Mouse (Mus musculus) intestine, embryonic 15.5 days (tissue): ENCODE data around the gene Slc37a1. TPM values are rescaled to one million over a fixed set of nuclear protein-coding genes. Genes with fewer than 3 reads are reported as not detected.

Experiments
- ATAC-seq: fragments of 200-750 bp; cut with Nextera tagmentation; 2 replicates; pipeline ENCODE4 v1.8.0; 2017; ENCODE audit warnings: moderate TSS enrichment, moderate library complexity
- H3K27ac ChIP-seq: fragments of 300-500 bp; sonication (generic); 2 replicates; pipeline ENCODE4 v1.5.1; 2015; ENCODE audit warnings: mild to moderate bottlenecking, inconsistent platforms
- H3K27me3 ChIP-seq: fragments of 300-500 bp; sonication (generic); replicated peaks from 2 replicates; pipeline ENCODE4 v1.6.1; 2015; ENCODE audit warnings: inconsistent platforms
- H3K36me3 ChIP-seq: fragments of 300-500 bp; sonication (generic); 2 replicates; pipeline ENCODE4 v1.6.1; 2015; ENCODE audit warnings: inconsistent platforms
- H3K4me1 ChIP-seq: fragments of 300-500 bp; sonication (generic); replicated peaks from 2 replicates; pipeline ENCODE4 v1.6.1; 2015; ENCODE audit warnings: inconsistent platforms
- H3K4me2 ChIP-seq: fragments of 300-500 bp; sonication (generic); replicated peaks from 2 replicates; pipeline ENCODE4 v1.6.1; 2015; ENCODE audit warnings: mild to moderate bottlenecking, inconsistent platforms
- H3K4me3 ChIP-seq: fragments of 300-500 bp; sonication (generic); replicated peaks from 2 replicates; pipeline ENCODE4 v1.5.1; 2015; ENCODE audit warnings: inconsistent platforms
- H3K9ac ChIP-seq: fragments of 300-500 bp; sonication (generic); 2 replicates; pipeline ENCODE4 v1.6.1; 2015; ENCODE audit warnings: inconsistent platforms
- H3K9me3 ChIP-seq: fragments of 300-500 bp; sonication (generic); 2 replicates; pipeline ENCODE4 v1.6.1; 2016; ENCODE audit warnings: inconsistent platforms
- WGBS: fragments of 180-500 bp; shearing (Covaris S2); methylation state at CpG from one replicate; pipeline ENCODE4 v1.1.7; 2015; 5-methylcytosine and 5-hydroxymethylcytosine counted together
- polyA plus RNA-seq: library from polyadenylated mRNA; unstranded; fragments of >200 nt; fragmentation: Nextera tagmentation; extraction: Ambion mirVana; gene quantifications from 2 replicates; pipeline ENCODE4 v1.2.1, GENCODE M21; 2015

Gene Slc37a1
- polyA plus RNA-seq, 1 experiment from 2014 or later, result 18.4 TPM

GRCm38 (mm10) chr17:31298419-31299209 lies 12.0 kb downstream of the Slc37a1 start:
- H3K4me3 ChIP-seq, result no peak overlapping the region
- no peaks in the 10 kb centered on the region for H3K9me3 ChIP-seq
- no peak for ATAC-seq
- H3K4me2 ChIP-seq, result no peak overlapping the region
- no peak overlapping the region for H3K9ac ChIP-seq
- H3K27me3 ChIP-seq, result no peaks in the 10 kb centered on the region
- H3K27ac ChIP-seq, result no peak overlapping the region
- peaks cover 34% of the 10 kb centered on the region for H3K4me1 ChIP-seq
- 76% methylated on average over 6 of the region's 6 CpGs for WGBS
- H3K36me3 ChIP-seq, result no peaks in the 10 kb centered on the region

DNA sequence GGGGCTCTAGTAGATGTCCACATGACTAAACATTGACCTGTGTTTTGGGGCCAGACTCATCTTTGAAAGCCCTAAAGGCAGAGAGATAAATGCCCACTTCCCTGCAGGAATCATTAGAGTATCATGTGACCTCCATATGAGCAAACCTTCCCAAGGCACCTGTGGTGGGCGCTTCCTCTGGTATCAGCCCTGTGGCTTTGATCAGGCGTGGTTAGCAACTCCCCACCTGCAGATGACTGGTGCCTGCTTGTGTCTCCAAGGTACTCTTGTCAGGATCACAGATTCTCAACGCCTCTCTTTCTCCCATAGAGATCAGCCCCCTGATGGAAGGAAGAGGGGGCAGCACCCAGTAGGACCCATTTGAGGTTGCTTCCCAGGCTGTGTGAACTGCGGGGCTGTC lies 13.4 kb downstream of the Slc37a1 start:
- ATAC-seq, result no peak
- no peak overlapping the region for H3K27ac ChIP-seq
- no peak overlapping the region for H3K9ac ChIP-seq
- no peak overlapping the region for H3K4me3 ChIP-seq
- H3K4me2 ChIP-seq, result no peak overlapping the region
- no peaks in the 10 kb centered on the region for H3K36me3 ChIP-seq
- WGBS, result 88% methylated on average over 4 of the region's 4 CpGs
- peaks cover 39% of the 10 kb centered on the region for H3K4me1 ChIP-seq
- no peaks in the 10 kb centered on the region for H3K27me3 ChIP-seq
- H3K9me3 ChIP-seq, result no peaks in the 10 kb centered on the region

DNA sequence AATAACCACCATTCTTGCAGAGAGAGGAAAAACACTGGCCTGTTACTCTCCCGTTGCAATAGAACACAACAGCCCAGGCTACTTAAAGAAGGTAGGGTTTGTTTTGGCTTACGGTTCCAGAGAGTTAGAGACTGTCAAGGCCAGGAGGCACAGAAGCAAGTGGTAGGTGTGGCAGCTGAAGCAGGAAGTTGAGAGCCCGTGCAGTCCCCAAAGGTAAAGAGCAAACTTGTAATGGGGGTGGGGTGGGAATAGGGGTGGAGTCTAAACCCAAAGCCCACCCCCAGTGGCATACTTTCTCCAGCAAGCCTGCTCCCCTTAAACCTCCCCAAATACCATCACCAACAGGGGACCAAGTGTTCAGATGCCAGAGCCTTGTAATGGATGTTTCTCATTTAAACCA lies 14.1 kb downstream of the Slc37a1 start:
- Histone ChIP-seq H3K9me3 (no peaks in the 10 kb centered on the region), H3K4me1 (peaks cover 38% of the 10 kb centered on the region), H3K27ac (no peak overlapping the region), H3K36me3 (no peaks in the 10 kb centered on the region), H3K4me2 (no peak overlapping the region), H3K9ac (no peak overlapping the region), H3K27me3 (no peaks in the 10 kb centered on the region), H3K4me3 (no peak overlapping the region)
- no peak for ATAC-seq
- 54% methylated on average over 3 of the region's 3 CpGs for WGBS

DNA sequence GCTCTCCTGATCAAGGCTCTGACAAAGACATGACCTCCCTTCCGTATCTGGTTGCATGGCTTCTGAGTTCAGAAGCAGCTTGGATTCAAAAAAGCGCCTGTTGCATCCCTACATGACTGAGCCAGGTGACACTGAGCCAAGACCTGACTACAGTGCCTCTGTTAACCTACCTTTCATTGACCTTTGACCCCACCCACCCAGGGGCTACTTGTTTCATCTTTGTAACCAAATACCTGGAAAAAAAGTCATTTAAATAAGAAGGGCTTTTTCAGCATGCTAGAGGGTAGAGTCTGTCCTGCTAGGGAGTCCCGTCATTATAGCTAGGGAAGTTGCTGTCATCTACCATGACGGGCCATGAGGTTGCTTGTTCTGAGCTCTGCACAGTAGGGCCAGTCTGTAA lies 16.8 kb downstream of the Slc37a1 start:
- Histone ChIP-seq H3K4me3 (no peak overlapping the region), H3K9me3 (no peaks in the 10 kb centered on the region), H3K36me3 (no peaks in the 10 kb centered on the region), H3K27ac (no peak overlapping the region), H3K4me2 (no peak overlapping the region), H3K4me1 (peaks cover 18% of the 10 kb centered on the region), H3K27me3 (no peaks in the 10 kb centered on the region), H3K9ac (no peak overlapping the region)
- WGBS, result 94% methylated on average over 4 of the region's 4 CpGs
- no peak for ATAC-seq

DNA sequence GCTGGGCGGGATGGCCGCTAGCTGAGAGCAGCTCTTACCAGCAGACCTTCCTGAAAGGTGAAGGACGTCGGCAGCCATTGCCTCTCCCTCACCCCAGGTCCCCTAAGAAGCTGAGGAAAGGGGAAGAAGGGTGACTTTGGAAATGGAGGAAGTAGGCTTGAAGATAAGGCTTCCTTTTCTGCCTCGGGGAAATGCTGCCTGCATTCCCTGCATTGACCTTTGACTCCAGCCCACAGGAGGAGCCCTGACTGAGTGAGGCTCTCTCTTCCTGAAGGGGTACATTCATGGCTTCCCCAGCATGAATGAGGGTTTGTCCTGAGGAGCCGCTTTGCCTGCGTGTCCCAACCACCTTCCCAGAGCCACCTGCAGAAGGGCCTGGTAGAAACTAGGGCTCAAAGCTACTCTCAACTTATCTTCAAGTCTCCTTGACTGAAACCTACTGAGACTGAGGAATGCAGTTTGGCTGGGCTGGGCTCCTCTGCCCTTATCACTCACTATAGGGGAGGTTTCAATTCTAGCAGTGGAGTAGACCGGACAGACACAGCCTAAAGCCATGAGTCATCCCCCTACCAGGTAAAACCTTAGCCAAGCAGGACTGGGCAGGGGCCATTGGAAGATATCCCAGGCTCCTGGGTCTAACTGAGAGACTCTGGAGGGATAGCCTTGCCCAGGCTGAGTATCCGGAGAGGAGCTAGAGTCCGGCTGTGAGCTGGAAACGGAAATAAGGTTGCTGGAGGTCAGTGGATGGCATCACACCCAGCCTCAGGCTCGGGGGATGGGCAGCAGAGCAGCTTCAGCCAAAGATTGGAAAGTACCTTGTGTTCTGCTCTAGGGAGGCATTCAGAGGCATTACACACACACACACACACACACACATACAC lies 18.5 kb downstream of the Slc37a1 start:
- Histone ChIP-seq H3K4me2 (peak overlapping the region; percentile 34), H3K36me3 (no peaks in the 10 kb centered on the region), H3K9ac (no peak overlapping the region), H3K27ac (peak overlapping the region; percentile 91), H3K4me1 (peaks cover 13% of the 10 kb centered on the region), H3K27me3 (no peaks in the 10 kb centered on the region), H3K4me3 (no peak overlapping the region), H3K9me3 (no peaks in the 10 kb centered on the region)
- peak; percentile 90 for ATAC-seq
- WGBS, result 36% methylated on average over 12 of the region's 12 CpGs

DNA sequence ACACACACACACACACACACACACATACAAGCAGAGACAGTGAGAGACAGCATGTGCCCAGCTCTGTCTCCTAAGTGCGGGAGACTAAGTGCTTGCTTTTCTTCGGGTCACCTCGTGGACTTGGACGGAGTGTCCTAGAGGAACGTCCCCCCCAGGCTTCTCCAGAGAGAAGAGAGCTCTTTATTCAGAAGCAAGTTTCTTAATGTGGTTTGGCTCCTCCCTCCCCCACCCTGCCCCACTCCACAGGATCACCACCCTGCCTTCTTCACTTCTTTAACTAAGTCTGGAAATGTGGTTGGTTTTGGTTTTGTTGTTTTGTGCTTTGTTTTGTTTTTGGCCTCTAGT lies 19.2 kb downstream of the Slc37a1 start:
- Histone ChIP-seq H3K9me3 (no peaks in the 10 kb centered on the region), H3K4me1 (peaks cover 13% of the 10 kb centered on the region), H3K4me3 (no peak overlapping the region), H3K4me2 (peak overlapping the region; percentile 34; the same call in 1 of the 2 replicates), H3K27me3 (no peaks in the 10 kb centered on the region), H3K36me3 (no peaks in the 10 kb centered on the region), H3K27ac (peak overlapping the region; percentile 91), H3K9ac (no peak overlapping the region)
- 42% methylated on average over 5 of the region's 5 CpGs for WGBS
- peak; percentile 5; the same call in 1 of the 2 replicates for ATAC-seq

- peaks cover 13% of the 10 kb centered on the region for H3K4me1 ChIP-seq
- no peaks in the 10 kb centered on the region for H3K9me3 ChIP-seq
- no peaks in the 10 kb centered on the region for H3K27me3 ChIP-seq
- 76% methylated on average over 3 of the region's 3 CpGs for WGBS
- H3K27ac ChIP-seq, result 0 out of 2 replicates have a peak overlapping the region, but pooled peaks have one; percentile 6
- H3K9ac ChIP-seq, result no peak overlapping the region
- ATAC-seq, result no peak
- no peaks in the 10 kb centered on the region for H3K36me3 ChIP-seq
- no peak overlapping the region for H3K4me2 ChIP-seq
- H3K4me3 ChIP-seq, result no peak overlapping the region
Observed at GRCm38 (mm10) chr17:31307756-31308155, 21.2 kb downstream of the Slc37a1 start.

DNA sequence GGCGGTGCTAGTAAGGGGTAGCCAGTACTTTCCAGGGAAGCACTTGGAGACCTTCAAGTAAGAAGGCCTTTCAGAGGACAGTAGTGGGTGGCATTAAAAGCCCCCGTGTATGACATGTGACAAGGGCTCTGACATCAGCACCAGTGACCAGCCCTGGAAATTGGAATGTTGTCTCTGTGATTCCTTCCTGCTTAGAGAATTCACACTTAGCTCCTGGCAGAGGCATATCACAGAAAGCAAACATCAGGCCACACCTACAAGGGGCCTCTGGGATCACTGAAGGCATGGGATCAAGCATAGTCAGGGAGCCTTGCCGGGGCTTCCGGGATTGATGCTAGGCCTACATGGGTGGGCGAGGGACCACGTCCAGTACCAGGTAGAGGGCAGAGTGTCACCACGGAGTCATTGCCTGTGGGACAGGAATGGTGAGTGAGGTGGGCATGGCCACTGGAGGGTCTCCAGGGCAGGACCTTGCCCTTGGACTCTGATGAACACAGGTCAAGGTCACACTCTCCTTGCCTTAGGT lies 21.8 kb downstream of the Slc37a1 start:
- WGBS, result 76% methylated on average over 7 of the region's 7 CpGs
- ATAC-seq, result peak; percentile 28
- no peaks in the 10 kb centered on the region for H3K9me3 ChIP-seq
- no peak overlapping the region for H3K4me2 ChIP-seq
- H3K4me3 ChIP-seq, result no peak overlapping the region
- H3K27me3 ChIP-seq, result no peaks in the 10 kb centered on the region
- peaks cover 10% of the 10 kb centered on the region for H3K4me1 ChIP-seq
- peak overlapping the region; percentile 6; the same call in 1 of the 2 replicates for H3K27ac ChIP-seq
- no peaks in the 10 kb centered on the region for H3K36me3 ChIP-seq
- H3K9ac ChIP-seq, result no peak overlapping the region

GRCm38 (mm10) chr17:31309281-31309793 lies 22.7 kb downstream of the Slc37a1 start:
- Histone ChIP-seq H3K9me3 (no peaks in the 10 kb centered on the region), H3K36me3 (no peaks in the 10 kb centered on the region), H3K4me1 (peaks cover 10% of the 10 kb centered on the region), H3K27me3 (no peaks in the 10 kb centered on the region), H3K27ac (no peak overlapping the region), H3K9ac (no peak overlapping the region), H3K4me2 (no peak overlapping the region), H3K4me3 (no peak overlapping the region)
- 37% methylated on average over 6 of the region's 6 CpGs for WGBS
- ATAC-seq, result no peak

- WGBS, result 76% methylated on average over 9 of the region's 9 CpGs
- no peaks in the 10 kb centered on the region for H3K27me3 ChIP-seq
- no peak overlapping the region for H3K4me3 ChIP-seq
- H3K4me1 ChIP-seq, result peaks cover 7% of the 10 kb centered on the region
- no peaks in the 10 kb centered on the region for H3K9me3 ChIP-seq
- H3K27ac ChIP-seq, result no peak overlapping the region
- H3K36me3 ChIP-seq, result no peaks in the 10 kb centered on the region
- no peak overlapping the region for H3K9ac ChIP-seq
- ATAC-seq, result no peak
- H3K4me2 ChIP-seq, result no peak overlapping the region
Observed at GRCm38 (mm10) chr17:31311047-31311446, 24.5 kb downstream of the Slc37a1 start.

DNA sequence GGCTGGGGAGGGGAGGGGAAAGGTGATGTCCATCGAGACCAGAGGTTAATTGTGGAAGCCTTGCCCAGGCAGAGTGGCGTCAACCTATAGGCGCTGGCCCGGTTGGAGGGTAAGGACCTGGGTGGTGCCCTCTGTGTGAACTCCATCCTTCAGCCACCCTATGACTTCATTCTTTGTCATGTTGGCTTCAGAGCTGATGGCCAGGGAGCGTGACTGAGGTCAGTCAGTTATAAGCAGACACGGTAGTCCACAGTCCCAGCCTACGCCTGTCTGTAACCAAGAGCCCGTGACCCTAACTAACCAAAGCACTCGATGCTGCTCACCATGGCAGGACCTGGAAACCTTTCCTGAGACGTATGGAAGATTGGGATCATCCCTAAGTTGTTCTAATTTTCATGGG lies 26.1 kb downstream of the Slc37a1 start:
- Histone ChIP-seq H3K4me3 (no peak overlapping the region), H3K4me2 (no peak overlapping the region), H3K9ac (no peak overlapping the region), H3K36me3 (no peaks in the 10 kb centered on the region), H3K9me3 (no peaks in the 10 kb centered on the region), H3K27ac (no peak overlapping the region), H3K27me3 (no peaks in the 10 kb centered on the region), H3K4me1 (peaks cover 7% of the 10 kb centered on the region)
- 77% methylated on average over 10 of the region's 10 CpGs for WGBS
- ATAC-seq, result no peak
